Mouse (Mus musculus) megakaryocyte, embryonic 14.5 days (primary cell): ENCODE data around the gene Slc25a13.

Source experiments
- FLI1 ChIP-seq: IDR thresholded peaks from 2 replicates; pipeline ENCODE4 v1.6.1; 2012; ENCODE audit warnings: low read length, inconsistent platforms, mixed read lengths
- GATA1 ChIP-seq: IDR thresholded peaks from 3 replicates; pipeline ENCODE4 v1.6.1; 2012; ENCODE audit warnings: mixed read lengths, low read length, inconsistent platforms, borderline replicate concordance

GRCm38 (mm10) chr6:6093978-6094377 is 123.0 kb downstream of the Slc25a13 start:
- TF ChIP-seq GATA1 (no peak), FLI1 (no peak)
